Mouse (Mus musculus) telencephalon, adult 2 months (tissue): Measurements from ENCODE around the gene Usf3.
A peak's percentile ranks its signal among the peaks of the same experiment; 100 is the strongest.

Source experiments
- DNase-seq: peaks from one replicate; pipeline ENCODE4 v3.0.0-alpha.2; 2011; ENCODE audit warnings: low read depth, low spot score

Gene Usf3

GRCm38 (mm10) chr16:44237836-44238235, 64.8 kb downstream of the Usf3 start:
- peak; percentile 79 for DNase-seq

- peak; percentile 62 for DNase-seq
These were observed 65.8 kb downstream of the Usf3 start for GRCm38 (mm10) chr16:44238835-44239263.

DNA sequence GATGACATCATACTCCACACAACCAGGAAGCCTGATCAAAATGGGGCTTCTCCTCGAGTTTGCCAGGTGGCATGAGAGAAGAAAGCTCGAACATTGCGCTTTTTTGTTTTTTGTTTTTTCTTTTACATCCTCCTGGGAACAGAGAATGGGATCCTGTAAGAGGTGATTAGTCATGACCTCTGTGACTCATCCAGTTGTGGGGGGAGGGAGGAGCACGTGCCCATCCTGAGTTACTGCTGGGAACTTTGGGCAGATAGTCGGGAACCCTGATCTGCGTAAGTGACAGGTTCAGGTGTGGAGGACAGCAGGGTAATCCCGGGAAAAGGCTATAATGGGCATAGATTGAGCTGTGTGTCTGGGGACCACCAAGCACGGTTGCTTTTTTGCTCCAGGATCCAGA, 67.4 kb downstream of the Usf3 start:
- DNase-seq = no peak

- DNase-seq = no peak
These were observed 69.6 kb downstream of the Usf3 start for GRCm38 (mm10) chr16:44242633-44243032.

DNA sequence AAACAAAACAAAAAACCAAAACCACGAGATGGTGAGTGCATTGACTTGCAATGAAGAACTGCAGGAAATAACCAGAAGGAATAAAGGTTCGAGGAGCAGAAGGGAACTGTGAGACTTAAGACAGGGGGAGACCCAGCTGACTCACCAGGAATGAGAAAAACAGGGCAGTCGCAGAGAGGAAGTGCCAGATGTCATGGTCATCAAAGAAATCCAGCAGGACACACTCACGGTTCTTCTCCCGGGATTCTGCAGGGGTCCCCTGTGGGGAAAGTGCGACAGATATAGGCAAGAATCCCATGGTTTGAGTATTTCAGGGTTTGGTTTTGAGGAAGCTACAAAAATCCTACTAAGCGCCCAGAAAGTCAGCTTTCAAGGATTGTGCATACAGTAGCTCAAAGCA, 70.3 kb downstream of the Usf3 start:
- no peak for DNase-seq

GRCm38 (mm10) chr16:44249985-44250384, 76.9 kb downstream of the Usf3 start:
- DNase-seq = no peak

GRCm38 (mm10) chr16:44252735-44253134, 79.7 kb downstream of the Usf3 start:
- no peak for DNase-seq

- no peak for DNase-seq
These were observed 81.0 kb downstream of the Usf3 start for GRCm38 (mm10) chr16:44253797-44254634.

DNA sequence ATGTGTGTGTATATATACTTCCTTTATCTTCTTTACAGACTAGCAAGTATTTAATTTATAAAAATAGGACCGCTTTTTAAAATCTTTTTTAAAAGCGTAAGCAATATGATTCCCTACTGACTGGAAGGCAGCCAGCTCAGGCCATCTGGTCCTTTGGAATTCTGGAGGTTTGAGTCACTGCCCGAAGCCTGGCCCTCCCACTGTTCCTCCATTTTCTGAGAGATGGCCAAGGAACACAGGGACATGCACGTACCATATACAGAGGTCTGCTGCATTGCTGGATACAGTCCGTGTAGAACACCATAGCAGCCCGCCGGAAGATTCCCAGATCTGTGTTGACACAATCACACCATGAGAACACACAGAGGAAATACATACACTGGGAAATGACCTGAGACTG, 81.7 kb downstream of the Usf3 start:
- DNase-seq = peak; percentile 45

DNA sequence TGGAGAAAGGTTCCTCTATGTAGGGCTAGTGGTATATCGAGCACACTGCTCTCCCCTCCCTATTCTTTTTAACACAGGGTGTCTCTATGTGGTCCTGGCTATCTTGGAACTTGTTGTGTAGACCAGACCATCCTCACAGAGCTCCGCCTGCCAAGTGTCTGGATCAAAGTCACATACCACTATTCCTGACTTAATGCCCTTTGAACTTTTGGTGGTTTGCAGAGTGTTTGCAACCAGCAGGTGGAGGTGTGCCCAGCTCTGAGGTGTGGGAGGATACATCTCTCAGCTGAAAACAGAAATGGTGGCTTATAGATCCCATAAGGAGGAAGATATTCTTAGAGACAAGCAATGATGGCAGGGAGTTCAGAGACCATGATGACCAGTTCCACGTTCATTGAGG, 84.4 kb downstream of the Usf3 start:
- no peak for DNase-seq

DNA sequence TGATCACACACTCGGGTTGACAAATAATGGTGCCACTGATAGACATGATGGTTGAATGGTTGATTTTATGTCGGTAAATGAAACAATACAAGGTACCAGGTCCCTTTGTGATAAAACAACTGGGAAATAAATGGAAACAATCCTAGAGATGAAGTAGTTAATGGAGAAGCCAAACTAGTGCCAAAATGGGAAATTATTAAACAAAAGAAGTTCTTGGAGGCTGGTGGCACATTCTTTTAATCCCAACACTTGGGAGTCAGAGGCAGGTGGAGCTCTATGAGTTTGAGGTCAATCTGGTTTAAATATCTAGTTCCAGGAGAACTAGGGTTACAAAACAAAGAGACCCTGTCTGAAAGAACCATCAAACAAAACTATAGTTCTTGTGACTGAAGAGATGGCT, 91.9 kb downstream of the Usf3 start:
- no peak for DNase-seq

DNA sequence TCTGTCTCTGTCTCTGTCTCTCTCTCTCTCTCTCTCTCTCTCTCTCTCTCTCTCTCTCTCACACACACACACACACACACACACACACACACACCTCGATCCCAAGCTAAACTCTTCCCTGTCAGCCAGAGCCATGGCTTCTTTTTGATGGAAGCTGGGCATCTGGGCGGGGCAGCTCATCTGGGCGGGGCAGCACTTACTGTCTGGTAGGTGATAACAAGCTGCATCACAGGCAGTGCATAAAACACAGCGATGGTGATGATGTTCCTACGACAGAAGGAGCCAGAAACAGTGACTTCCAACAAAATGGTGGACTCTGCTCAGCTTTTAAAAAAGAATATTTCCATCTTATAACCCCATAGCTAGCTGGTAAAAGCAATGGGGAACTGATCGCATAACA, 92.5 kb downstream of the Usf3 start:
- no peak for DNase-seq

GRCm38 (mm10) chr16:44268541-44269215, 95.6 kb downstream of the Usf3 start:
- peak; percentile 88 for DNase-seq

GRCm38 (mm10) chr16:44269578-44269977, 96.5 kb downstream of the Usf3 start:
- DNase-seq = no peak

DNA sequence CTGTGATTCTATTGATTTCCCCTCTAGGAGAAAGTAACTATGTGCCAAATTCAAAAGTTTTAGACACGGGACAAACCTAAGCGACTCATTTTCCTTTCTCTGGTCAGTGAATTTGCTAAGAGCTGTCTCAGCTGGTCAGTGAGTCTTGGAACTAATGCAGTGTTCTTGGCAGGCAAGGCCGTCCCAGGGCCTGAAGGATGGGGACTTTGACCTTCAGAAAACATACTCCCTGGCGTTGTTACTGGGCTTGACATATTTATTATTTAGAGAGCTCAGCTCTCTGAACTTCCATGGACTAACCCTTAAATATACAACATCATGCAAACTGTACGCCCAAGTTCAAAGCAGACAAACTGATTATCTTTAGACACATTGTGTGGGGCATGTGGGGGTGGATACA, 97.6 kb downstream of the Usf3 start:
- no peak for DNase-seq

- DNase-seq = no peak
These were observed 98.5 kb downstream of the Usf3 start for GRCm38 (mm10) chr16:44271371-44272038.
